Mouse (Mus musculus) cerebellum, adult 9-11 months (tissue): ENCODE results near the gene Unc119.
A peak's percentile ranks its signal among the peaks of the same experiment; 100 is the strongest.

Source experiments
- DNase-seq: peaks from one replicate; pipeline ENCODE4 v3.0.0; 2022

Unc119 gene

DNA sequence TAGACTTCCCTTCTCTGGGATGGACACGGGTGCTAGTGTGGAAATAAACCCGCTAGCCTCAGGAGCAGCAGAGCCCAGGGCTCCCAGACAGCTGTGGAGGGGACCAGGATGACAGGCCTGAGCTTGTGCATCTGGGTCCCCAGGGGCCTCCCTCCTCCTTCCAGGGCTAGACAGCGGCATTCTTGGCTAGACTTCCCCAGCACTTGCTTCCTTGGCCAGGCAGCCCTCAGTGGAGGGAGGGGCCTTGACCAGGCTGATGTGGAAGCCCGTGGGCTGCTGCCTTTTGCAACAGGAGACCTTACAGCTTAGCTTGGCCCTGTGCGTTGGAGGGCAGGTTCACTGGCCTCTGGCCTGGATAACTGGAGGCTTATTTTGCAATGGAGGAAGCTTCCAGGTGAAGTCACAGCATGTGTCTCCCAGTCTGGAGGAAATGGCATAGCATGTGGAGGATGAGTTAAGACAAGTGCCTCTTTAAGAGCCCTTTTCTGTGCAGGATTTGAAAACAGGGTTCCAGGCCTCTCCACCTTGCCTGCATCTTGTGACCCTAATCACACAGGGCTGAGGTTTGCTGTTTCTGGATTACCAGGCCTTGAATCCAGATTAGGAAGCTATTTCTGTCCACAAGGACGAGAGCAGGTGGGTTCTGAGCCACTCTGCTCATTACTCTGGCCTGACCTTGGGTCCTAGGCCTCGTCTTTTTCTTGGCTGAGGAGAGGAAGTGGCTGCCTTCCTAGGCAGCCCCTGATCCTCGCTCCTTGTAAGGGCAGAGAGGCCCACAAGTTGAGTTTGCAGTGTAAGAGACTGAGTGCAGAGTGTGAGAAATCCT, 1.8 kb downstream of the Unc119 start:
- peak; percentile 34 for DNase-seq

DNA sequence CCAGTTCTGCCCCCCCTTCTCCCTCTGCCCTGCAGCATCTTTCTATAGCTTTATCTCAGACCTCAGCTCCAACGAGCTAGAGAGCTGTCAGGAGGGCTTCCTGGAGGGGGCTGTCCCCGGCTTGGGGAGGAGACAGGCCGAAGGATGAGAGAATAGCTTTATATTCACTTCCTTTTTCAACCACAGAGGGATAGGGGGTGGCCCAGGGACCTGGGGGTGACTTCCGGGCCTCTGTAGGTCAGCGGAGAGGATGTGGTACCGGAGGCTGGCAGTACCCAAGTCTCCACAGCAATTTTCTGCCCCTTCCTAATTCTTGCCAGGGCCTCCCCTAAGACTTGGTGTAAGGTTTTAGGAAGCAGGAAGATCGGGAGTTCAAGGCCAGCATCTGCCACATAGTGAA, 2.5 kb downstream of the Unc119 start:
- DNase-seq, result no peak

DNA sequence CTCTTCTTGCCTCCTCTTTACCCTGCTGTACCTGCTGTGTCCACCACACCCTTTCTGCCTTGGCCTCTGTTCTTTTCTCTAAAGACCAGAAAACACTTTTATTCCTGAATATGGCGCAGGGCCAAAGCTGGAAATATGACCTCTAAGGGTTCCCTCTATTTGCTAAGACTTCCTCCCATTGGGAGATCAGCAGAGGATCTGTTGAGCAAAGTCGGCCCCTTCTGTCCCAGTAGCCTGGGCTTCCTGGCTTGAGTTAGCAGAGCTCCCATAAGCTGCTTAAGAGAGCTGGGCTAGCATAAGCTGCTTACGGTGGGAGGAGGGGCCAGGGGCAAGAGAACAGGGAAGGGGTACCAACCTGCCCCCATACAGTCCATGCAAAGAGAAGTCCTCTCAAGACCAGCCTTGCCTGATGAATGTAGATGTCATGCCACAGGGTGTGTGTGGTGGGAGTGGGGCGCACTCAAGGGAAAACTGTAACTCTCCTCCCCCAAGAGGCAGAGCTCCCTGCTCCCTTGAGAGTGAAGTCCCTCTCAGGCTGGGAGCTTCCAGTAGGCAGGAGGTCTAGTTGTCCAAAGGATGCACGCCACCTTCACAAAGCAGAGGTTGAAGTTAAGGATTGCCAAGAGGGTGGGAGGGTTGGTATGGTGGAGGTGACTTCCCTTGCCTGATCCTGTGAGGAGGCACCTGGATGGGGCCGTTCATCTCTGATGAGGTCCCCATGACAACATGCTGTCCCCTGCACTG, 3.2 kb downstream of the Unc119 start:
- no peak for DNase-seq

DNA sequence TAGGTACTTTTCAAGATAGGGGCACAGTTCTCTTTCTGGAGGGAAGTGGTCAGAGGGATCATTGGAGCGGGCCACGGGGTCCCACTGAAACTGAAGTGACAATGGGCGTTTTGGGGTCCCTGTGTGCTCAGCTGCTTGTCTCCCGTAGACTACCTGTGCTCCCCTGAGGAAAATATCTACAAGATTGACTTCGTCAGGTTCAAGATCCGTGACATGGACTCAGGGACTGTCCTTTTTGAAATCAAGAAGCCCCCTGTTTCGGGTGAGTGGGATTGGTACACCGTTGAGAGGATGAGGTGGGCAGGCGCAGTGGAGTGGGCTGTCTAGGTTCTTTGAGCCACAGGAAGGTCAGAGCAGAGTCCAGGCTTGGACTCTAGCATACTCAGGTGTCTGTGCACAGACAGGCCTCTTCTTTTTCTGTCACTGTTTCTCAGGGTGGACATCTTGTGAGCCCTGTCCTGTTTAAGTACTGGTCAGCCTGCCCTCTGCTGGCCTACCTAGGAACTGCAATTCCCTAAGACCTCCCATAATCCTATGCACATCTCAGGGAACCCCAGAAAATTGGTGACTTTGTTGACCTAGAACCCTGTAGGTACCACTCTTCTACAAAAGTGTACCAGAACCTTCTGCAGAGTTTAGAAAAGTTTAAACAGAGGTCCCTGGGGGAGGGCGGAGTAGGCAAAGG, 3.9 kb downstream of the Unc119 start:
- DNase-seq, result peak; percentile 76

DNA sequence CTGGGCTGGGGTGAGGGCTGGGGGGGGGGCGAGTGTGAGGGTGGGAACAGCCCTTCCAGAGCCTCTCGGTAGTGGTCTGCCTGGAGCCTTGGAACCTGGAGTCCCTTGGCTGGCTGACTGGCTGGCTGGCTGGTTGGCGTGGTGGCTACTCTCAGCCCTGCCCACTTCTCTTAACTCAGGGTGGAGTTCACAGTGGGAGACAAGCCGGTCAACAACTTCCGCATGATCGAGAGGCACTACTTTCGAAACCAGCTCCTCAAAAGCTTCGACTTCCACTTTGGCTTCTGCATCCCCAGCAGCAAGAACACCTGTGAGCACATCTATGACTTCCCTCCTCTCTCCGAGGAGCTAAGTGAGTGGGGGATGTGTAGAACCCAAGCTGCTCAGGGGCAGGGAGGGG, 4.6 kb downstream of the Unc119 start:
- DNase-seq, result peak; percentile 25

DNA sequence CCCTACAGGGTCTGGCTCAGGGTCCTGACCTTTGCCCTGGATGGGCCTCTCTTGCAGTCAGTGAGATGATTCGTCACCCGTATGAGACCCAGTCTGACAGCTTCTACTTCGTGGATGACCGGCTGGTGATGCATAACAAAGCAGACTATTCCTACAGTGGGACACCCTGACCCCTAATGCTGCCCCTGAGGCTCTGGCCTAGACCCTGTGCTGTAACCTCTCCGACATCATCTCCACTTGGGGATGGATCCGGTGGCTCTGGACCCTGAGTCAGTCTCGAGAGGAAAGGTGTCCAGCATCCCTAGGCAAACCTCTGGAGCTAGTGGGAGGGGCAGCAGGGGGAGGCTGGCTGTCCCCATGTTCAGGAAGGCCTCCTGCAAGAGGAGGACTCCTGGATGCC, 5.2 kb downstream of the Unc119 start:
- DNase-seq, result no peak

DNA sequence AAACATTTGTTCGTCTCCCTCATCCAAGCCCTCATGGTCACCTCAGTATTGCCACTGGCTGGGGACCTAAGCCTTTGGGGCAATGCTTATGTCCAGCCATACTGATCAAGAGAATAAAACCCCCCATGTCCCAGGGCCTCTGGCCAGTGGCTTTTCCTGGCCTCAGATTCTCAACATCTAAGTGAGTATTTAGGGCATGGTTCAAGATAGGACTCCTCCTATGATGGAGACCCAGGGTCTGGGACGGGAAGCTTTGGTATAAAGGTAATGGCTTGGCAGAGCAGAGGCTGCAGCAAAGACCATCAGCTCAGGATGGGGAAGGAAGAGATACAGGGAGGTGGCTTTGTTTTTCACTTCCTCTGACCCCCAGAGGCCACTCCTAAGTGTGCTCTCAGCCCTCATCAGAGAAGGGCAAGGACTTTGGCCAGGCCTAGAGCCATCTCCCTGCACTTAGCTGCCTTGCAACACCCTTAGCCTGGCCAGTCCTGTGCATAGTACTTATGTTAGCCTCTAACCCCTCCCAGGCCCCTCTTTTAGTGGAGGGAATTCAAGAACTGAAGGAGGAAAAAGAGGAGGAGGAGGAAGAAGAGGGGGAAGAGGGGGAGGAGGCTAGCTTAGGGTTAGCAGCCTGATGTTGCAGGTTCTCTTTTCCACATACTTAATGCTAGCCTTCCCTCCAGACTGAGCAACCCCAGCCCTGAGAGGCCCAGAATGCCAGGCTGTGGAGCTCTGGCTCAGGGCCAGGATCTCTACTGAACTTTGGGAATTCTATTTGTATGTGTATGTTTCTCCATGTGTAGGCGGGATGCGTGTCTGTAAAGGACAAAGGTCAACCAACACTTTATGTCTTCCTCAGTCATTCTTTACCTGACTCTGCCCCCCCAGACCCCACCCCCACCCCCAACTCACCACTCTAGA, 6.4 kb downstream of the Unc119 start:
- no peak for DNase-seq

DNA sequence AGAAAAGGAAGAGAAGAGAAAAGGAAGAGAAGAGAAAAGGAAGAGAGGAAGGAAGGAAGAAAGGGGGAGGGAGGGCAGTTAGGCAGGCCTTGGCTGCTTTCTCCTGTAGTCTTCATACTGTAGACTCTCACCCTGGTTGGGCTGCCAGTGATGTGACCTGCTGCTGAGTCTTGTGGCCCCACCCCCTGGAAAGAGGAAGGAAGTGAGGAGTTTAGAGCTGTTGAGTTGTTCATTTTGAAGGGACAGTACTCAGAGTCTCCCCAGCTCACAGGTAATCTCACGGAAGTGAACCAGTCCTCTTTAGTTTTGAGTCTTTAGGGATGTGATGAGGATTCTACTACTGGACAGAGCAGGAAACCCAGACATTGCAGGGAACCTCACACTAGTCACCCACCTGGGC, 9.8 kb downstream of the Unc119 start:
- DNase-seq, result no peak

DNA sequence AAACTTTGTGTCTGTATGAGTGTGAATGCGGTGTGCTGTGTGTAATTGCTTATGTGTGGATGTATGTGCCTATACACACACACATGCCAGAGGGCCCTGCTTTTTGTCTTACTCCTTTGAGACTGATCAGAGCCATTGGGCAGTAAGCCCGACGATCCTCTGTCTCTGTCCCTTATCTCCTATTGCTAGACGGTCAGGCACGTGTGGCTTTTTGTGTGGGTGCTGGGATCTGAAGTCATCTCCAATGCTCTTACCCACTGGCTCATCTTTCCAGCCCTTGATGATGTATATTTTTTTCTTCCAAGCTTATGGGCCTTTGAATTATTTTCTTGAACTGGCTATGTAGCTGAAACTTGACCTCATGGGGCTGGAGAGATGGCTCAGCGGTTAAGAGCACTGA, 11.6 kb downstream of the Unc119 start:
- no peak for DNase-seq

DNA sequence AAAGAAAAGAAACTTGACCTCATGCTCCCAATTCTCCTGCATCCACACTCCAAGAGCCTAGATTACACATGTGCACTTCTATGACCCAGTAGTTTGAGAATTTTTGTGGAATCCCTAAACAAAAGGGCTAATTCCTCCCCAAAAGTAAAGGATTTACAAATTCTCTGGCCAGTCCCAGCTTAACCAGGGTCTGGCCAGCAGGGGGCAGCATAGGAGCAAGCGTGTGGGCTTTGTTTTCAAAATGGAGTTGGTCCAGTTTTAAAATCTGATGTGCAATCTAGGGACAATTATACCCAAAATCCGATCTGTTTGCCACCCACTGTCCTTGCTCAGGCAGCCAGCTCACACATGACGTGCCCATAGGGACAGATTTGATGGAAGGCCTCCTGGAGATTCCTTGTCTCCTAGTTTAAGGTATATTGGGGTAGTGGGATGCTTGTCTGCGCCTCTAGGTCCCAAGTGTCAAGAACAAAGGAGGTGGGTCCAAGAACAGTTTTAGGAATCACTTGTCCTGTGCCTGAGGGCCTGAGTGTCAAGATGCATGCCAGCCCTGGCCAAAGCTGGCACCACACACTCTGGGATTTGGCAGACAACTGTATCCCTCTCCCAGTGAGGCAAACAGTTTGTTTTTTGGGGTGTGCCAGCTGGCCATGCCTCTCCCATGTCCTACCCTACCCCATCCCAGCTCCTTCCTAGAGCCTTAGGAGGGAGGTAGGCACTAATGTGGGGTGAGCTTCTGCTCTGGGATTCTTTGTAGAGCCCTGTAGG, 12.4 kb downstream of the Unc119 start:
- peak; percentile 57 for DNase-seq

DNA sequence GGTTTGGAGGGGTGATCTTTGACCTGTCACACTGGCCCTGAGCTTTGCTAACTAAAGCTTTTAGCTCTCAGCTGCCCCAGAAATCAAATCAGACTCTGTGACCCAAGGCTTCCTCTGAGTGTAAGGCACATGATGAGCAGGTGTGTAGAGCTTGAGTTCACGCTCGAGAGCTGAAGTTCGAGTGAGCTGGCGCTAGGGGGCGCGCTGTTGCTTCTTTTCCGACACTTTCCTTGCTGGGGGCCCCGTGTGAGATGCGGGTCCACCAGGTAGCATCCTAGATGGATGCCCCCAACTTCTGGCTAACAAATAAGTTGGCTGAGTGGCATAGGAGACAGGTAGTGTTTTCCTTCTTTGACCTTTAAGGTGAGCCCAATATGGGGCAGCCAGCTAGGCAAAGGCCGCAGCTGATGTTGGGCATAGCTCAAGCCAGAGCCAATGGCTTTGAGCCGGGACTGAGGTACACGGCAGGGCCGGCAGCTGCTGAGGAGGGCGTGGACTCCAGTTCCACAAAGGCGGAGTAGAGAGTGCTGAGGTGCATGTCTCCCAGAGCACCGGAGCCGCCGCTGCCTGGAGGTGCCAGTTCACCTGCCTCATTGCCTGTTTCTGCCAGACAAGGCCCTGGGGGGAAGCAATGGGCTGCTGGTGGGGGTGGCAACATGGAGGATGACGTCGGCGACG, 15.2 kb downstream of the Unc119 start:
- peak; percentile 31 for DNase-seq

DNA sequence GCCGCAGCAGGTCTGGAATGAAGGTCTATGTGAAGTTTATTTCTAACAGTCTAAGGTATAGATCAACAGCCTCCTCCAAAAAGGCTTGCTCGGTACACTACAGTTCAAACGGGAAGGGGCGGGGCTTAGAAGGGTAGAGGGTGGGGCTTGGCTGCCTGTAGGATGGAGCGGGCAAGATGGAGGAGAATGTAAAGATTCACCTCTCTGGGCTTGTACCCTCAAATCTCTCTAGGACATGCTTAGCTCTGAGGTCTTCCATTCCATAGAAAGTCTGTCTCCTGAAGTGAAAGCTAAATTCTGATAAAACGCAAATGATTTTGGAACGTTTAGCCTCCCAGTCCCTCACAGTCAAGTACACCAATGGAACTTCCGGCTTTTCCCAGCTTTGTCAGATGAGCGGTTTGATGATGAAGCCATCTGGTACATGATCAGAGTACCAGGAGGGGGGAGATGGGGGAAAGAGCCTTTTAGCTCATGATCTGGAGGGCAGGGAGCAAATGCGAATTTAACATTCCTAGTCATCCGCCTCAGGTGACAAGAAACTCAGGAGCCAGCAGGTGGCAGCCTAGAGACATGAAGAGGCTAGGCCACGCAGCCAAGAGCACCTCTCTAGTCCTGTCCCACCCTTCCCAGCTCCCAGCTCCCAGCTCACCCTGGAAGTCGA, 17.0 kb downstream of the Unc119 start:
- DNase-seq, result peak; percentile 72

DNA sequence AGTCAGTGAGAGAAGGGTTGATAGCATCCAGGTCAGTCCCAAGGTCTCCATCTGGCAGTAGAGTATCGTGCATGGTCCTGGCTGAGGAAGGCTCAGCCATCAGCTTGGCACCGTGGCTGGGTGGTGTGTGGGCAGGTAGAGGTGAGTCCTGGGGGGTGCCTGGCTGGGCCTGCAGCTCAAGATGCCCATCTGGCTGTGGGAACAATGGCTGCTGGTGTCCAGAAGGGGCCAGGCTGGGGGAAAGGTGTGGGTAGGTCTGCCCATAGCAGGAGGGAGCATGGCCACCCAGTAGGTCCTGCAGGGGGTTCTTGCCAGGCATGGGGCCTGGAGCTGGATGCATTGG, 17.5 kb downstream of the Unc119 start:
- DNase-seq, result no peak

DNA sequence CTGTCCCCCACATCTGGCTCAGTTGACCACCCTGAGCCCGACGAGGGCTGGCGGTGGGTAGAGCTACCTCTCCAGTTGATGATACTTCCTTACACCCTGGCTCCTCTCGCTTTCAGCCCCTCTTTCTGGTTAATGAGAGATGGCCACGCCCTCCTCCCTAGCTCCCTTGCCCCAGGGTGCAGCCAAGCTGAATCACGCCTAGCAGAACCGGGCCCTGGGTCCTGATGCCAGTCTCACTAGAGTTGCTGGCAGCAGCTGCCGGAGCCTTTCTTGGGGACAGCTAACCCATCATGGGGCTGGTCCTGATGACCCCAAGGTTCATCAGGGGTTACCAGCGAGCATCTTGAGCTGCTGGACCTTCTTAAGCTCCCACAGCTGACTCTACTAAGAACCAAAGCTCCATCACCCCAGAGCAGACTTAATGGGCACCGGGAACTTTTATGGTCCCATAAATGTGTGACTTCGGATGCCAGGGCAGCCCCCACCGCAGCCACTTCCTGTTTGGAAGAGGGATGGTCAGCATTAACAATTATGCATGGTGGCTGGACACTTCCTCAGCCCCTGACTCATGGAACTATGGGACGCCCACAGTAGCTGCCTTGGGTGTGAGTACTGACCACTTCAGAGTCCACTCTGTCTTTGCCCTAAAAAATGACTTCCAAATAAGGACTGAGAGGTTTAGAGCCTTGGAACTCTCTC, 20.2 kb downstream of the Unc119 start:
- no peak for DNase-seq

DNA sequence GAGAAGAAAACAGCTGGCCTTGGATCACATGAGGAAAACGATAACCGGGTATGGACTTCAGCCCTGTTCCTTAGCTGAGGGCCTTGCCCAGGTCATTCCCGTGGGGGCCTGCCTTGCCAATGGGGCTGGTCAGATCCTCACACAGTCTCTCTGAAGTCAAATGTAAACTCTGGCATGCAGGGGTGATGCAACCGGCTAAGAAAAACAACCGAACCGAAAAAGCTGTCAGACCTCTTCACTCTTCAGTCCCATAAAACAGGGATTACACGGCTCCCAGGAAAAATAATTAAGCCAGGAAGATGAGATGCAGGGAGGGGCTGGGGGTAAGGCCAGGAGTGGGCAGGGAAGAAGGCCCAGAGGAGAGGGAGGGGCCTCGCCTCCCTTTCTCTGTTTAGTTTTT, 20.8 kb downstream of the Unc119 start:
- no peak for DNase-seq

DNA sequence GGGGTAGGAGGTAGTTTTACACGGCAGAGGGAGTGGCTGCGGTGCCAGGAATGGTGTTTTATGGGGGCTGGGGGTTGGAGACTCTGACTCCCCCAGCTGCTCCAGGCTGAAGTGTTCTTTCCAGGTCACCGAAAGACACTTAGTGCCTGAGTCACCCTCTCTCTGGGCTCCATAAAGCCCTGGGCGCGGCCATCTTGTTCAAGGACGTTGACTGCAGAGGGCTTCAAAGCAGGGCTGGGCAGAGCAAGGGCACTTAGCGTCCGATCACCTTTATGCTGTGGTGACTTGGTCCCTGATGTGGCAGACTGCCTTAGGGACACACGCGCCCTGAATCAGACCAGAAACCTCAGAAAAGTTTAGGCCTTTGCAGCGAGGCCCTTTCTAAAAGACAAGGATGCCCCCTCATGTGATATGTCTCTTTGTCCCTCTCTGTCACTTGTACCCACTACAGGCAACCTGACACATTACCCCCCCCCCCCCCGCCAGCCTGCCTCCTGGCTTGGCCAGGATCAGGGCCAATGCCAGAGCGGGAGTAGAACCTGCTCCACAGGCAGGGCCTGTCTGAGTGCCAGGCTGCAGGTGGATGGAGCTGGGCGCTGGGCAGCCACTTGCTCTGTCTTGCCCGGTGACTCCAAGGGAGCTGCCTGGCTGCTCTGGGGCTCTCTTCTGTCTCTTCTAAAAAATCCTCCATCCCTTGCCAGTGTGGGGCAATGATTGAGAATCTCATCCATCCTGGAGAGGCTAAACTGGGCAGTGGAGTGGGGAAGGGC, 24.4 kb downstream of the Unc119 start:
- no peak for DNase-seq

DNA sequence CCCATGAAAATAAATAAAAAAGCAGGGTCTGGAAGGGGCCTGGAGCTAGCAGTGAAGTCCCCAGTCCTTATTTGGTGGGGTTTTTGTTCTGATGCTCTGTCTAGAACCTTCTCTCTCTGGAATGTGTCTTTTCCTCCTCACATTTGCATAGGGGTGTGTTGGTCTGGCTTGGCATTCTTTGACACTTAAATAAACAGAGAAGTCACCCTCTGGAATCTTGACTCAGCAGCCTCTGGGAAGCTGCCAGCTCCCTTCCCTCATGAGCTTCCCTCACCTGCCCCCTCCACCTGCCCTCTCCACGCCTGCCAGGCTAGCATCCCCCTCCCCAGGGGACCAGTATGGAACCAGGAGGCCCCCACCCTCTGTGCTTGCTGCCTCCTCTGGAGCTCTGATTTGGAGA, 27.1 kb downstream of the Unc119 start:
- no peak for DNase-seq

DNA sequence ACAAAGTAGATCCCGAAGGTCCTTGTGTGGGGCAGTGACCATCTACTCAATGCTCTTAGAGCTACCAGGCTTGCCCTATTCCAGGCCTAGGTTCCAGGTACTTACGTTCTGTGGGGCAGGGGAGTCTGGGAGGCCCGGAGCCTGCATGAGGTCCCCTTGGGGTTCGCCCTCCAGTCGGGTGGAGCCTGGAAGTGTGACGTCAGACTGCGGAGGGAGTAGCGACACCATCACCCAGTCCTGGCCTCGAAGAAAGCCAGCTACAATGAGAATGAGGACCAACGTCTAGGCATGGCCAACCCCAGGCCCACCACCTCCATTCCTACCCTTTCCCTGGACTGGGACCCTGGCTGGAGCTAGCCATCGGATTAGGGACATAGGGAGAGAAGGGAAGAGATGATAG, 28.4 kb downstream of the Unc119 start:
- no peak for DNase-seq

DNA sequence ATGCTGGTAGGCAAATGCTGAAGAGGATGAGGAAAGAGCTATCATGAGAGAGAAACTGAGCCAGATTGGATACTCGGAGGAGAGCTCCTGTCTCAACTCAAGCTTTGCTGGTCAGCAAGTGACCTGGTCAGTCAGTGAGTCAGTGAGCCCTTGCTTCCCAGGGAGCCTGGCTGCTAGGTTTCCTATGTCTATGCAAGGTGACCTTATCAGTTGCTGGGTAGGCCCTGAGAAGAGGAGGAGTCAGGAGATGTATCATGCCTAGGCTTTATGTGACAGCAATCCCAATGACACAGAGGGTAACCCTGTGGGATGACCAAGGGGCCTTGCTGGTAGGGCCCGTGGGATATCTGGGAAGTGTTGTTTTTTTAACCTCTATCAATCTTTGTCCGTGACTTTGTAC, 28.9 kb downstream of the Unc119 start:
- DNase-seq, result no peak

DNA sequence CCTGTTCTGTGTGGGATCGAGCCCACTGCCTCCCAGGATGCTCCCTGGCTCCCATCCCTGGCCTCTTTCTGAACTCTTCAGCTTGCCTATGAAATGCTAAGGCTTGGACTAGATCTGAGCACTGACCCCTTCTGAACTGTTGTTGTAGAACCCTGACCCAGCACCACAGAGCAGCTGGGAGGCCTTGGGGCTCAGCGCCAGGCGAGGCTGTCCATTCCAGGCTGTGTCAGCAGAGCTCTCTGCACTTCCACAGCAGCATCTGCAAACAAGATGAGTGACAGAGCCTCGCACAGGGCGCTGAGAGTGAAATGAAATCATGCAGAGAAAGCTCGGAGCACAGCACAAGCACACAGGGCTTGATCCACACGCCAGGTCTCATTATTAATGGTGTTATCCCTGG, 29.3 kb downstream of the Unc119 start:
- no peak for DNase-seq
